Mouse (Mus musculus): ENCODE results near the gene Rnf123.

- no peak for TF ChIP-seq POLR2A (IDR thresholded peaks at IDR 0.05; ENCODE audit: insufficient read length, low read depth)
- no peak for TF ChIP-seq CEBPB (IDR thresholded peaks at IDR 0.05; ENCODE audit: insufficient read depth, poor library complexity, severe bottlenecking)
- no peak for TF ChIP-seq POLR2AphosphoS2 (IDR thresholded peaks at IDR 0.05; ENCODE audit: insufficient read length, low read depth)
- TF ChIP-seq E2F4 (IDR thresholded peaks at IDR 0.05; ENCODE audit: insufficient read depth): no peak
- no peak for TF ChIP-seq USF1 (IDR thresholded peaks at IDR 0.05; ENCODE audit: low read depth)
- no peak for TF ChIP-seq MYOG (IDR thresholded peaks at IDR 0.05; ENCODE audit: control insufficient read depth in 1 of 3, insufficient read depth in 1 of 3, insufficient read length in 2 of 3, low read depth in 2 of 3)
- no peak for TF ChIP-seq TCF3 (IDR thresholded peaks at IDR 0.05; ENCODE audit: insufficient read length, low read depth)
- TF ChIP-seq TCF12 (IDR thresholded peaks at IDR 0.05; ENCODE audit: insufficient read depth, poor library complexity, severe bottlenecking): no peak
- no peak for TF ChIP-seq MAX (IDR thresholded peaks at IDR 0.05; ENCODE audit: low read depth)
- TF ChIP-seq SRF (IDR thresholded peaks at IDR 0.05; ENCODE audit: control insufficient read depth, insufficient read length, low read depth): no peak
Observed at GRCm38 (mm10) chr9:108105549-108105863, 22.4 kb upstream of the Rnf123 start.

All from myocyte (in vitro differentiated cells).